In genomic region chr17:33810334-33811141, GRCm38 (mm10) we compare ENCODE assay signal across 8 mouse cellular contexts. TPM values are rescaled to one million over a fixed set of nuclear protein-coding genes. Genes with fewer than 3 reads are reported as not detected.
DNase-seq lines count a peak whose midpoint lies in the region; ATAC-seq lines count a peak whose summit lies in the region.

Kank3 (plus strand) TSS chr17:33810519.

- peaks cover 12% of the 10 kb centered on the region for H3K27me3 ChIP-seq in hindbrain, embryonic 12.5 days

- peak; percentile 97 for ATAC-seq in hindbrain, embryonic 12.5 days (ENCODE audit: low FRiP score)

- peak; percentile 96 for DNase-seq in NIH3T3 (ENCODE audit: low read depth)
- DNase-seq in cerebellum, postnatal 10 days = peak; percentile 96 to 97
- peak; percentile 85 to 92 for DNase-seq in frontal cortex, postnatal 10 days (ENCODE audit: low spot score in 2 of 2)
- DNase-seq in layer of hippocampus, postnatal 14 days (ENCODE audit: low spot score in 2 of 2) = peak; percentile 95 to 96
- peak; percentile 97 for DNase-seq in lung, postnatal 14 days
- DNase-seq in retina, adult 2 months (ENCODE audit: low read depth, low spot score) = peak; percentile 96
- peak; percentile 82 to 83 for DNase-seq in thymus, postnatal 36 days

- H3K9ac ChIP-seq in hindbrain, embryonic 12.5 days = peak within 1 kb of the TSS; percentile 54

- peak within 1 kb of the TSS; percentile 49 for H3K4me3 ChIP-seq in hindbrain, embryonic 12.5 days

- no peaks in the 10 kb centered on the region for H3K36me3 ChIP-seq in hindbrain, embryonic 12.5 days

- H3K9me3 ChIP-seq in hindbrain, embryonic 12.5 days (replicated peaks) = no peaks in the 10 kb centered on the region

- no peaks in the 10 kb centered on the region; the same call in 1 of the 2 replicates for H3K4me1 ChIP-seq in hindbrain, embryonic 12.5 days

- 2% methylated on average over 36 of the region's 36 CpGs for WGBS in hindbrain, embryonic 12.5 days

- peak within 1 kb of the TSS; percentile 67 for H3K4me2 ChIP-seq in hindbrain, embryonic 12.5 days (replicated peaks)

- no peak within 1 kb of the TSS for H3K27ac ChIP-seq in hindbrain, embryonic 12.5 days

RNA-seq across cellular contexts. Expression of gene Kank3, which starts in this region (rescaled TPM):
- polyA plus RNA-seq in hindbrain, embryonic 12.5 days (2016; fragmentation: Nextera tagmentation; extraction: Ambion mirVana) = 30.8 and 31.4 TPM in 2 replicates
- 10 to 100 TPM; 45.2 to 48.1 TPM for total RNA-seq in layer of hippocampus, postnatal 14 days (2021)
